Mouse (Mus musculus) urinary bladder, postnatal 36 days (tissue): ENCODE results near the gene Olfr298.

Source experiments
- DNase-seq, 2 experiments: peaks; one replicate each; pipeline ENCODE4 v3.0.0; 2022; ENCODE audit warnings: low spot score in 2 of 2, mixed read lengths in 1 of 2

The Olfr298 gene

DNA sequence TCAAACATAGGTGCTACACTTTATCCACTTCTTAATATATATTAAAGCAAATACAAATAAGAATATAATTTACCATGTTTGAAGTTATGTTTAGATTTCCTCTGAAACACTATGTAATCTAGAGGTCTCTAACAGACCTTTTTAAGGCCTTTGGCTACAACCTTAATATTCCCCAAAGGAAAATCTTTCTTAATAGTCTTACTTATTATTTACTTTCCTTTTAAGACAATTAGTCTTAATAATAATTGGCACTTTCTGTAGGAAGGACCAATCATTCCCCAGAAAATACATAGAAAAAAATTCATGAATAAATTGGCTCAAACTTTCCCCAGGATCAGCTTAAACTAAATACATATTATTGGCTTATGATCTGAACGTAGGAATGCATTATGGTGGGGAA, at the start of gene Olfr298:
TSS of gene Olfr298 (minus strand) at position 101 of the 400 bp plus-strand sequence.
- DNase-seq = no peak

DNA sequence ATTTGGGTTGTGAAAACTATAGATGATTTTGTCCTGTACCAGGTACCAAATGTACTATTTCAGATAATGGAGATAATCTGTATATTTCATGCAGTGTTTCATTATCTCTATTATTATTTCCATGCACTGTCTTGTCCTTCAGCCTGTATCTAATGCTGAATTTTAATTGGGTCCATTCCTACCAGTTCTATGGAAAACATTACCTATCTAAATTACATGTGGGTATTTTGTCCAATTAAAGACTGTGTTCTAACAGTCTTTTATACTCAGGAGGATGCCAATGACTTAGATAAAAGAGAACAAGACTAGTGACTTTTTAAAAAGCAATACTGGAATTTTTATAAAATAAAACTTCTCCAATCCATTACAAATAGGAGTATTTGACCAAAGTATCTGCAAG, 27.4 kb upstream of the Olfr298 start, which contains the start of gene Olfr297:
TSS of gene Olfr297 (plus strand) at position 301 of the 400 bp plus-strand sequence.
- no peak for DNase-seq

DNA sequence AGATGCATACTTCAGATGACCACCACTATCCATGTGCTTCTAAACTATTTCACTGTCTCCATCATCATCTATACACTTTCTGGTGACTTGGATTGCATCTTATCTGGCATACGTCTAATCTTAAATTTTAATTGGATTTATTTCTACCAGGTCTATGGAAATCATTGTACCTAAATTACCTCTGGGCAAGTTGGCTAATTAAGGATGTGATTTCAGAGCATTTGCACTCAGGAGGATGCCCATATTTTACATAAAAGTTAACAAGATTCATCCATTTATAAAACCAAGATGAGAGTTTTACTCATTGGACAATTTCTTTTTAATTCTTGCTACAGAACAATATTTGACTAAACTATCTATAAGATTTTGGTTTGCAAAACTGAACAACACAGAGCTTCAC, 32.7 kb downstream of the Olfr298 start, which contains the start of gene Olfr299:
TSS of gene Olfr299 (plus strand) at position 301 of the 400 bp plus-strand sequence.
- no peak for DNase-seq
